Mouse (Mus musculus) CH12F3 (cell line): ENCODE data around the gene Syne3.

Experiments
- in situ Hi-C: fragments of 300-500 bp; cut with MboI; formaldehyde crosslinking; loops from 2 replicates; pipeline ENCODE4 v1.14.3; 2020; ENCODE audit warnings: low sequenced_read_pairs

Syne3 gene

DNA sequence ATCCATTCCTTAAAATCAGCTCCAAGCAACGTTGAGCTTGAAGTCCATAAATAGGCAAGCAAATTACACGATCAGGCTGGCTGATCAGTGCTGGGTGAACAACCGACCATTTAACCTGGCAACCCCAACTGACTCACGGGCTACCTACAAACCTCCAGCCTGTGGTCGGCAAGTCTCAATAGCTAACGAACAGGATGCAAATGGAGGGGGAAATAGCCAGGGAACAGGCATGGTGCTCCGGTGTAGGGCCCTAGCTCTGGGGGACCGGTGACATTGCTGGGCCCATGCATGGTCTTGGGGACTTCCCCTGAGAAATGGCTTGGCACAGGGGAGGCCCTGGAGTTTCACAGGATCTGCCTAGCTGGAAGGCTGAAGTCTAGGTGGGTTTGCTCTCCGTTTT lies 8.3 kb downstream of the Syne3 start:
- in situ Hi-C loops: no loop called here

DNA sequence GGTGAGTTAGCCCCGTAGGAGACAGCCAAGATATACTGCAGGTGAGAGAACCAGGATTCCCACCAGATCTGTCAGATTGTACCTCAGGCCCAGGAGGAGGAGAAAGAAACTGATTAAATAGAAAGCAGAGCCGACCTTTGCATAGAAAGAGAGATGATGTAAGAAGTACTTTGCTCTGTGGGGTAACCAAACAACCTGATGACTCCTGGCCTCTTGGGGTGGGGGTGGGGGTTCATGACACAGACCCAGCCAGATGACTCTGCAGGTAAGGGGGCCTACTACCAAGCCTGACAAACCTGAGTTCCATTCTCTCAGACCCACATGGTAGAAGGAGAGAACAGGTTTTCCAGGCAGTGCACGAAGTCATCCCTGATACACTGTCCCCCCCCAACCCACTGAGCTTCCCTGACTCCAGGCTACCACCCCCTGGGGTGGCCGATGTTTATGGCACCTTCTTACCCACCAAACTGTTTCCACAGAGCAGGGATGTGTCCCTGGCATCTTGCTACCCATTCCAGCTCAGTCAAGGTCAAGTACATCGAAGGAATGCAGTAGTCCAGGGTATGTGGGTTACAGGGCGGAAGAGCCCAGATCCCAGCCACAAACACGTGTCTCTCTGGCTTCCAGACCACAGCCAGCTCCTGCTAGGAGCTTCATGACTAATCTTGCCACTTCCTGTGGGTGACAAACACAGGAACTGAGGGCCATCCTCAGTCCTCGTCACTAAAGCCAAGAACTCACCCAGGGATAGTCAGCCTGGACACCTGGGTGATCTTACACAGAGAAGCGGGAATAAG lies 8.9 kb downstream of the Syne3 start:
- in situ Hi-C loops: no loop called here

DNA sequence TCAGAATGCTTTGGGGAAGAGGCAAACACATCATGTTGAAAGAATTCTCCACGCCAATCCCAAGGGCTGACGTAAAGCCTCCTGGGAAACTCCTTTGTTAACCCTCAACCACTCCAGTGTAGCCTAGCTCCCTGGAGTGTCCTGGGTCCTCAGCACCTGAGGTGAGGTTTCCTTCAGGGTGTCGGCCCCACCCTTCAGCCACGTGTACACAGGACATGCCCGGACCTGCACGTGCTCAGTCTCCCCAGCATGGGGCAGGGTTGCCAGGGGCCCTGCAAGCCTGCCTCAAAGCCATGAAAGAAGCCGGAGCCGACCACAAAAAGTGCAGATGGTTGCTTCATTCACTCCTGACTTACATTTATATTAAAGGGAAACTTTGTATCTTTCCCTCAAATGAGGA lies 10.4 kb downstream of the Syne3 start:
- in situ Hi-C loops: no loop called here

DNA sequence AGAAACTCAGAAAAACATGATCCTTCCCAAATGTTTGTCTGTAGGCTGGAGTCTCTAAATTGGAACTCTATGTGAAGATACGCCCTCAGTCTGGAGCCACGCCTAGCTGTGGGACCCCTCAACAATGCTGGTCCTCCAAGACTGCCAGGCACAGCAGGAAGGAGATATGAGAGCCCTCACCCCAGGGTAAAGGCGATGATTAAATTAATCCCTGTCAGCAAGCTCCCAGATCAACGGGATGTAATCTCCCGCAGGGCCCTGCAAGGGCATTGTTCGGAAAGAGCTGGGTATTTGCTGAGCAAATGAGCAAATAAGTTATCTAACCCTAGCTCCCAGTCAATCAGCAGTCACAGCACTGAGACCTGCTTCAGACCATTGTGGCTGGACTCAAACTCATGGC lies 11.1 kb downstream of the Syne3 start:
- in situ Hi-C loops: no loop called here

DNA sequence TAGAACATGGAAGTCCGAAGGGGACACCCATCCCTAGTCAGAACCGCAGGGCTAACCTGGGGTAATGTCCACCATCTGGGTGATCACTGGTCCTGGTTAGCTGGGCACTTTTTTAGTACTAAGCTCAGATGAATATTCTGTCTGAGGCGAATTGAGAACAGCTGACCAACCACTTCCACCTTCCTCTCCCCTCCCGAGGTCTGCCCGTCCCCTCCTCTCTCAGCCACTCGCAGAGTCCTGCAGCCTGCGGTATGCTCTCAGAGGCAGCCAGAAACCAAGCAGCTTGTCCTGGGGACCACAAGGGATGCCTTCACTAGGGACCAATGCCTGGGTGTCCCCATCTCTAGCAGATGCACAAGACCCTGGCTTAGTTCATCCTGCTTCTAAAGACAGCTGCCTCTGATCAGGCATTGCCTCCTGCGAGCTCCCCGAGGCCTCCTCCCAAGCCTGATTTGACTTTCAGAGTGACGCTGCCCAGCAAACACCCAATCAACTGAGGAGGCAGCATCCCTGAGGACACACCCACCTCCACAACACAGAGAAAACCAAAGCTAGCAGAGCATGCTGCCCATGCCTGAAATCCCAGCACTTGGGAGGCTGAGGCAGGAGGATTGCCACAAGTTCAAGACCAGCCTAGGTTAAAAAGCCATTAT lies 11.8 kb downstream of the Syne3 start:
- in situ Hi-C loops: no loop called here

DNA sequence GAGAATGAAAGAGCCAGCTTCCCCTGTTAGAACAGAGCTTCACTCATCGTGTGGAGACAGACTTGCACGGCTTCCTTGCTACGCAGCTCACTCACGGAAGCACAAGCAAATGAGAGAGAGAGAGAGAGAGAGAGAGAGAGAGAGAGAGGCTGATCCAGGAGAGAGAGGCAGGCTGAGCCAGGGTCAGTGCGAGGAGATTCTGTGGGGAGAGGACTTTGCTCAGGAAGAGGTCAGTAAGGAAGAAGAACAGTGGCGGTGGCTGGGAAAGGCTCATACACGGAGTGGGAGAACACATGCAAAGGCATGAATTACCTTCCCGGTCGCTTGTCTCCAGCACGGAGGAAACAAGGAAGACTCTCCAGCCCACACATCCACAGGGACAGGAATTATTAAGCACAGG lies 12.4 kb downstream of the Syne3 start:
- in situ Hi-C loops: no loop called here

DNA sequence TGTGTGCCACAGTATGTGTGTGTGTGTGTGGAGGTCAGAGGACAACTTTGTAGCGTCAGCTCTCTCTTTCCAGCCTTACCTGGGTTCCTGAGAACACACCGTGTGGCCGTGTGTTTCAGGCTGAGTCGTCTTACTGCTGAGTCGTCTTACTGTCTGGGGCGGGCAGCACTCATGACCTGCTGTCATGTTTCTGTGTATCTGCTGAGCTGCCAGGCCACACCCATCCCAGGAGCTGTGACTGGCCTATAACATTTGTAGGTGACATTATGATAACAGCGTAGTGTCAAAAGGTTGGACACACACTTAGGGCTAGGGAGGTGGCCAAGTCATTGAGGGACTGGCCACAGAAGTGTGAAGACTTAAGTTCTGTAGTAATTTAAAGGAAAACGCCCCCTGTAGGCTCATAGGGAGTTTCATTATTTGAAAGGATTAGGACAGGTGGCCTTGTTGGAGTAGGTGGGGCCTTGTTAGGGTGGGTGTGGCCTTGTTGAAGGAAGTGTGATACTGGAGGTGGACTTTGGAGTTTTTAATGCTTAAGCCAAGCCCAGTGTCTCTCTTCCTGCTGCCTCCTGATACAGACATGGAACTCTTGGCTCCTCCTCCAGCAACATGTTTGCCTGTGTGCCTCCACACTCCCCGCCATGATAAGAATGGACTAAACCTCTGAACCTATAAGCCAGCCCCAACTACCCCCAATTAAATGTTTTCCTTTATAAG lies 13.4 kb downstream of the Syne3 start:
- in situ Hi-C loops: no loop called here

DNA sequence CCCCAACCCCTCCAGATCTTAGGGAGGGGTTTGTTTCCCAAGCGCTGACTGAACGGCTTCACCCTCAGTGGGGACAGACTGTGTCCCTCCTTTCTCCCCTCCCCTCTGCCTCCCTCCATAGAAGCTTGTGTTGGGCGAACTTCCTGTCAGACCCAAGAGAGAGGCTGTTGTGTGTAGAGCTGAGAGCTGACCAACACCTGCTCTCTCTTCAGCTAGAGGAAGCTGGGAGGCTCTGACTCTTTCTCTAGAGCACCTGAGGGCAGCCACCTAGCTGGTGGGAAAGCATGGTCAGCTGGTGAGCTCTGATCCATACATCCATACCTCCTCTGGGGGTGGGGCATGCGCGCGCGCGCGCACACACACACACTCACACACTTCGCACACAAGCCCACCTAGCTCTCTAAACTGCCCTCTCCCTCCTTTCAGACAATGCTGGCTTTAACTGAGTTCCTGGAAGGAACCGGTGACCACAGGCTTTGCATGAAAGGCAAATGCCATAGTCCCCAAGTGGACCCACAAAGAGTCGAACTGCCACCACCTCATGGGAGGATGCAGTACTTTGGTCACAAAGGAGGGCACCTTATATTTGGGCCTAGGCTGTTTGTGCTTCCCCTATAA lies 14.2 kb downstream of the Syne3 start:
- in situ Hi-C loops: no loop called here

DNA sequence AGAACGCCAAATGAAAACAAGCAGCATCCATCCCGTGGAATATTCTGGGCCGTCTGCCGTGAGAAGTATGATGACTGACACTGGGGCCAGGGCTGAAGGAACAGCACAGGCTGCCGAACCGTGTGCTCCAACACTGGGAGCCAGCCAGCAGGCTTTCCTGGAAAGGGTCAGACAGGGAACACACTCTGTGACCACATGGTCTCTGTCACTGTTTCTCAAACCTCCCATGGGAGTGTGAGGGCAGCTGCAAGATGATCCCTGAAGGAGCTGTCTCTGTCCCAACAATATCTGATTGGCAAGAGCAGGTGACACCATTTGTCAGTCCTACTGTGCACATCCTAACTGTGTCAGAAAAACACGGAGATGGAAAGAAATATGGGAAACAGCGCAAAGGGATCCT lies 16.8 kb downstream of the Syne3 start:
- in situ Hi-C loops: no loop called here

DNA sequence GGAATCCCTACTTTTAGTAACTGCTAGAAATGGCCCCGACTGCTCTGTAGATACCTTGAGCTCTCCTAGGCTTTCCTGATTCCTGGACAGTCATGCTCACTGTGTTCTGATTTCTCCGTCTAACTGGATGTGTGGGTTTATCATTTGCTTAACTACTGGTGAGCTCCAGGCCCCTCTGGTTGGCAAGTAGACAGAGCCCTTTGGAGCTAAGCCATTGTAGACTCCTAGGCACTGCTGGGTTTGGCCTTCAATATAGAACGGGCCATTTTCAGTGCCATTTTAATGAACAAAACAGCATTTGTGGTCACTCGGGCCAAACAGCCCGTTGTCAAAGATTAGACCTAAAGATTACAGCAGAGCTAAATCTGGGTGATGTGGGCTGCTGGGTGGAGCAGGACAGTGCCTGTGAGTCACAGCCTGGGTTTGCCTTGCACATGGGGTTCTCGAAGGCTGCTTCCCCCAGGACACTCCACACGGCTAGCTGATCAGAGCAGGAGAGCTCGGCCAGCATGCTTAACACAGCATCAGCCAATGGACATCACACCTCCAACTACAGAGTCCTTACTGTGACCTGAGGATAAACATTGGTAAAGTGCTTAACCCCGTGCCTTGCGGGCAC lies 17.4 kb downstream of the Syne3 start:
- in situ Hi-C loops: no loop called here

DNA sequence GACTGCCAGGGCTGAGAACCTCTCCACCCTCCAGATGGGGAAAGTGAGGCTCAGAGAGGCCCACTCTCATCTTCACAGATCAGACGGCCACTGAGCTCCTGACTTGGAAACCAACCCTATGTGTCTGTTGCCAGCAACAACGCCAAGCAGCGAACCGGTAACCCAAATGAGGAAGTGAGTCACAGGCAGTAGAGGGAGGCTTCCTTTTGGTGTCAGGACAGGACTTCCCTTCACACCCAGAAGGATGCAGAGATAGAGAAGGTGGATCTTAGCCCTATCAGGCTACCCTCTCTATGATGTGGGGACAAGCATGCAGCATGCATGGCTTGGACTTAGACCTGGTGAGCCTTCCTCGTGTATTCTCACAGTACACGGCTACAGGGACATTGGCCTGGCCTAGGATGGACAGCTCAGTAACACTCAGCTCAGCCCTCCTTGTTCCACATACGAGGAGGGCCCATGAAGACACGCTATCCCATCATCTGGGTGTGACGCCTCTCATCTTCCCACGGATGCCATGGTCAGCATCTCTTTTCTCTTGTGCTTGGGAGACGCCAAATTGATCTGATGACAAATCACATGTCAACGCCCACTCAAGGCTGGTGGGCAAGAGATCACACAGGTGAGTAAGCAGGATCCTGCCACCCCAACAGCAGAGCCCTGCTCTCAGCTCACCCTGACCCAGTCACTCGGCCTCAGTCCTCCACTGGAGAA lies 18.7 kb downstream of the Syne3 start:
- in situ Hi-C loops: no loop called here

DNA sequence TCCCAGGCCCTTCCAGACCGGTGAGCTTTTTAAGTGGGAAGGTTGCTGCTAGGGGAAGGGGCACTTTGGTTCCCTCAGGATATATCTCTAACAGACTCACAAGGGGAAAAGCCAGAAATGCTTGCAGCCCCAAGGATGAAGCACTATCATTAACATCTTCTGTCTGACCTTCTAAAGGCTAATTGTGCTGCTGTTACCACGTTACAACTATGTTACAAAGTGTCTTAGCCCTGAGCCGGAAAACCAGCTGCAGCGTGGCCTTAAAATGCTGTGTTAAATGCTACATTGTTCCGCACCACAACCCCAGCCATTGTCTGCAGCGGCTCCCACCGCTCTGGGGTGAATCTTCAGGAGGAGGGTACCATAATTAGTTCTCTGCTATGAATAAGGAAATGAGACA lies 21.7 kb downstream of the Syne3 start:
- in situ Hi-C loops: no loop called here

DNA sequence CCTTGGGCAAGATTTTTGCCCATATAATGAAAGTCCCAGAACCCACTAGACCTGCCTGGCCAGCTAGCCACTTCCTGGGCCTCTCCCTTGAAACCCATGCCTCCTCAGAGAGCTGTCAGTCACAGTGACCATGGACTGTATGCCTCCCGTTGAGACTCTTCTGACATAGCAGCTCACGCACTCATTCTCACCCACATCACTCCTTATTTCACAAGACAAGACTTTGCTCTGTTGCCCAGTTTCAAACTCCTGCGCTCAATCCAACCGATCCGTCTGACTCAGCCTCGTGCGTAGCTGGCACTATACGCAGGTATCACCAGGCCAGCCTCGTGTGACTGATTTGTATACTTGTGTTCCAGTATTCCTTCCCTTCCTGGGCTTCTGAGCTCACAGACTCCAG lies 22.8 kb downstream of the Syne3 start:
- in situ Hi-C loops: no loop called here

DNA sequence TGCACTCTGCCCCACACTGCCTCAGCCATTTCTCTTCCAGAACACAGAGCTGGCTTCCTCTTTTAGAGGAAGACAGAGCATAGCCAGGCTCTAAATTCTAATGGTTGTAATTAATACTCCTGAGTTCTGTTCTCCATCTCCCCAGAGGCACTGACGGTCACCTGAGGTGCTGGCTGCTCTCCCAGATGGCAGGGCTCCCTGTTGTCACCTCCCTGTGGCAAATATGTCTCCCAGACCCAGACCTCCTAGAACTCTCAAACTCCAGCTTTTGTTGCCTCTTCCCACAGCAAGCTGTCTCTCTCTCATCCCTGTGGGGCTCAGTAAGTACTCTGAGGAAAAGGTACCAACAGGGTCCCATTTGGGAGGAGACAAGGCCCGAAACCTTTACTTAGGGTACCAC lies 23.6 kb downstream of the Syne3 start:
- in situ Hi-C loops: no loop called here

DNA sequence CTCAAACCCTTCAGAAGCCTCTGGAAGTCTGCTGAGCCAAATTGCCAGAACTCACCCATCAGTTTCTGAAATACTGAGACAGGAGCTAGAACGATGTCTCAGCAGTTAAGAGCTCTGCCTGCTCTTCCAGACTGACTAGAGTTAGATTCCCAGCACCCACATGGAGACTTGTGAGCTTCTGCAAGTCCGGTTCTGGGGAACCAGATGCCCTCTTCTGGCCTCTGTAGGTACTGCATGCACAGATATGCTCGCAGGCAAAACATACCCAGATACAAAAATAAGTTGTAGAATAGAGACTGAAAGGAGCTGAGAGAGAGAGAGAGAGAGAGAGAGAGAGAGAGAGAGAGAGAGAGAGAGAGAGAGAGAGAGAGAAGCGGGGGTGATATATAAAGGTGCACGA lies 24.5 kb downstream of the Syne3 start:
- in situ Hi-C loops: no loop called here

DNA sequence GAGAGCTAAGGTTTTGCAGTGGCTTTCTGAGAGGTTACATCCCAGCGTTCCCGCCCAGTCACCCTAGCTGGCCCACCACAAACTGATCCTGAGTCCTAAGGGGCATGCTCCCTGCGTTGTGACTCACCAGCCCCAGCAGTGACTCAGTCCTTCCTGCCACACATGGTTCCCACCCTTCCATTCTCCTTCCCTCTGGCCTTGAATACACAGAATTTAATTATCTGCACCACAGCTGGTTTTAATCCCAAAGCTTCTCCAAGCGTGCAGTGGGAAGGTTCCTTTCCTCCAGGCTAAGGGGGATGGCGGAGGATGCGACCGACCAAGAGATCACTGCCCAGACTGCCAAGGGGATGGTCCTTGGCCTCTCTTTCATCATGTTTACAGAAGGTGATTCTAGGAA lies 26.1 kb downstream of the Syne3 start:
- in situ Hi-C loops: no loop called here

DNA sequence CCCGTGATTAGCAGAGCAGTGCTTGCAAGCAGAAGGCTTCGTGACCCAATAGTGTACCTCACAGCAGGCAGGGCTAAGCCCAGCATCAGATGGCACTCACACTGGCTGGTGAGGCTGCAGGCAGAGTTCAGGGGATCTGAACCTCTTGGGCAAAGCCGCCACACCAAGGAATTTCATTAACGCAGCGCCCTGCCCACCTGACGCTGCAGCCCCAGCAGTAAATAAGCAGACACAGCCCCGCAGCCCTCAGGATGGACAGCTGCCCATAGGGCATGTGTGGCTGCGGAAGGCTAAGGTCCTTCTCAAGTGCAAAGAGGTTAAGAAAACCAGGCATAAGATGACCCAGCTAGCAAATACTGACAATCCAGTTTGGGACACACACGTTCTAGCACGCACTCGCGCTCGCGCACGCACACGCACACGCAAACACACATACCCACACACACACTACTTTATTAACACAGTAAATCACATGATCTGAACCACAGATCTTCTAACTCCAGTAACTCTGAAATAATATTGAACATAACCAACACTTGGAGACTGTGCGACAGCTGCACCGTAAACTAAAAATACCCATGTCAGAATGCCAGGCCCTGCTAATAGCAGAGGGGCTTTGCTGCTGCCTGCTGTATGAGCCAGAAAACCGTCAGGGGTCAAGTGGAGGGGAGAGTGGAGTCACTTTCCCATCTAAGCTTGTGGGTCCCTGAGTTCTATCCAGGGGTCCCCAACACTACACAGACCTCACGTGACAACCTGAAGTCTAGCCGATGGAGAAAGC lies 30.5 kb downstream of the Syne3 start:
- in situ Hi-C loops: no loop called here

DNA sequence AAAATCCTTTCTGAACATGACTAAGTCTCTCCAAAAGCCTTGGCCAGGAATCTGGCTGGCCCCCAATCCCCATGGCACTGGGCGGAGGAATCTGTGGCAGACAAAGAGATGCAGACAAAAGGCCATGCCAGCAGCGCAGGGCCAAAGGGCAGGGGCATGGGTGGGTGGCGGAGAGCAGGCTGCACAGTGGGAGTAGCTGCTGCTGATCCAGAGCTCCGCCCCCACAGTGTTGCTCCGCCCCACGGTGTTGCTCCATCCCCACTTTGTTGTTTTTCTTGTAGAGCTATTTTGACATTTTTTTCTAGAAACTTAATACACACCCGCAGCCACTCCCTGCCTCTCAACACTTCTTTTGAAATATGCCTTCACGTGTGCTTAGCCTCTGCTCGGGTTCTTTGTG lies 31.2 kb downstream of the Syne3 start:
- in situ Hi-C loops: no loop called here

DNA sequence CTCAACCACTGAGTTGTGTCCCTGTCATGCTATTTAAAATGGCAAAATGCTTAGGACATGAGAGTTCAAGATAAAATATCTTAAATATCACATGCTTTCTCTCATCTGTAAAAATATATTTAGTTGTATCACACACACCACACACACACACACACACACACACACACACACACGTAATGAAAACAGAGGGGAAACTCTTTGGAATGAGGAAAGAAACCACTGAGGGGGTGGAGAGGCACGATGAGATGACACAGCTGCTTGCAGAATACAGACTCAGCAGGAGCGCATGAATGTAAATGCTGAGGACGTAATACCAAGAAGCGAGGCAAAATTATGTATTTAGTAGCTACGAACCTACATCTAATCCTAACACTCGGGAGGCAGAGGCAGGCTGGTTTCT lies 32.7 kb downstream of the Syne3 start:
- in situ Hi-C loops: no loop called here

DNA sequence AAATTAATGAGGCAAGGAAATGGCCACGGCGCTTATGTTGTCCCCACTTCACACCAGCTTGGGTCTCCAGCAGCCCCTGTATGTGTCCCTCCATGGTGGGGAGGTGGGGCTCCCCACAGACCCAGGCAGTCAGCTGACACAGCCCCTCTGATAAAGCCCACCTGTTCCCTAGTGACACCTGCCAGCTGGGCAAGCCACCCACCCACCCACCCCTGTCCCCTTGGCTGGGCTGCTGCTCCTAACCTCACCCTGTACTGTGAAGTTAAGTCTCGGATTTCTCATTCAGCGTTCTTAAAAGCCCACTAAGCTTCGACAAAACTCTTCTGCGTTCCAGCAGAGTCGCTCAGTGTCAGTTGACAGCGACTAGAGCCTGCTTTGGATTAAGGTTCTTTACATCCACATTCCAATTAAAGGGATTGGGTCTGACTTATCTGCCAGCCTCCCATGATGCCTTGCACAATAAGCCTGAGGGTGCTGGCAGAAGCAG lies 33.2 kb downstream of the Syne3 start:
- in situ Hi-C loops: no loop called here
